Mouse (Mus musculus) liver, embryonic 14.5 days (tissue): ENCODE results near the gene Art4.
A peak's percentile ranks its signal among the peaks of the same experiment; 100 is the strongest.

Experiments
- CTCF ChIP-seq: IDR thresholded peaks from 2 replicates; pipeline ENCODE4 v1.5.1; 2016; ENCODE audit warnings: antibody characterized with exemption, low read depth, control low read depth
- EP300 ChIP-seq: IDR thresholded peaks from 2 replicates; pipeline ENCODE4 v1.6.1; 2016; ENCODE audit warnings: antibody characterized with exemption, low read depth

GRCm38 (mm10) chr6:136807395-136808013, 50.0 kb downstream of the Art4 start:
- TF ChIP-seq EP300 (no peak), CTCF (0 out of 2 replicates have a peak, but pooled peaks have one; percentile 1)
